Mouse (Mus musculus): ENCODE measurements around the gene Cdx2.

- no peak for TF ChIP-seq NANOG (IDR thresholded peaks at IDR 0.05; ENCODE audit: borderline replicate concordance, low read length)
- no peak for TF ChIP-seq CTCF (conservative IDR thresholded peaks at IDR 0.05; ENCODE audit: low read length)
- TF ChIP-seq POU5F1 (IDR thresholded peaks at IDR 0.05; ENCODE audit: borderline replicate concordance, low read length), result no peak
These were observed 32.6 kb downstream of the Cdx2 start for GRCm38 (mm10) chr5:147274174-147275141.

Data from E14TG2a.4 (cell line).